Mouse (Mus musculus): Measurements from ENCODE around the gene Srrt. TPM values are rescaled to one million over a fixed set of nuclear protein-coding genes. Genes with fewer than 3 reads are reported as not detected.

Gene Srrt
- polyA plus RNA-seq (2012; rRNA removed): 151 and 153 TPM in 2 replicates

DNA sequence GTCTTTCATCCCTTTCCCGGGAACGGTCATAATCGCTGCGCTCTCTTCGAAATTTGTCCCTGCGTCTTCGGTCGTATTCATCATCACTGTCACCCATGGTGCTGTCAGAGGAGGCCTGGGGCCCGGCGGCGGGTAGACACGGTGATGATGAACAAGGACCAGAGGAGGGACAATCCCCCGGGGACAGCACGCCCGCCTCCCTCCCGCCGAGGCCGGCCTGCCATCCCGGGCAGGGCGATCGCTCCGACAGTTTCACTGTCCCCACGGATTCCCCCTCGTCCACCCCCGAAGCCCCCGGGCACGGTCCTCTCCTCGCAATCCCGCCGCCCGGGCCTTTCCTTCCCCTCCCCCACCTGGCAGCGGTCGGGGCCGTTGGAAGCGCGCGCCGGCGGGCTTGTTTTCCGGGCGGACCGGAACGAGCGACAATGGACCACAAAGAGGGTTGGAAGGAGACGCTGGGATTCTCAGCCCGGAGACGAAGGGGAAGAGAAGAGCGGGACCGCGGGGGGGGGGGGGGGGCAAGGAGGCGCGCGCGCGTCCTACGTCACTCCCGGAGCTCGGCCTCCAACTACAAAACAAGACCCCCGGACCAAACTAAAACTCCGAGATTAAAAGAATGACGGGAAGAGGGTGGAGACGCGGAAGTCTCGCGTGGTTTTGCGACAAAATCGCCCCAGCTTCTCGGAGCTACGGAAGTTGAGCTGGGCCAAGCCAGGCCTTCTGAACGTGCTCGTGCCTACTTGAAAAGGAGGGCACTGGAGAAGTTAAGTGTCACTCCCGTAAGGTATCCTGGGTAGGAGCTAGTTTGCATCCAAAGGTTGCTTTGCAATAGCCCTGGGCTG, at the start of gene Srrt:
Gene Srrt, minus strand, starts transcription at position 604 of the 842 bp plus-strand sequence.
- peak; percentile 54 for DNase-seq (ENCODE audit: low read depth)

- no peak for DNase-seq (ENCODE audit: low read depth)
Observed at GRCm38 (mm10) chr5:137354091-137354490, 46.6 kb upstream of the Srrt start.

DNA sequence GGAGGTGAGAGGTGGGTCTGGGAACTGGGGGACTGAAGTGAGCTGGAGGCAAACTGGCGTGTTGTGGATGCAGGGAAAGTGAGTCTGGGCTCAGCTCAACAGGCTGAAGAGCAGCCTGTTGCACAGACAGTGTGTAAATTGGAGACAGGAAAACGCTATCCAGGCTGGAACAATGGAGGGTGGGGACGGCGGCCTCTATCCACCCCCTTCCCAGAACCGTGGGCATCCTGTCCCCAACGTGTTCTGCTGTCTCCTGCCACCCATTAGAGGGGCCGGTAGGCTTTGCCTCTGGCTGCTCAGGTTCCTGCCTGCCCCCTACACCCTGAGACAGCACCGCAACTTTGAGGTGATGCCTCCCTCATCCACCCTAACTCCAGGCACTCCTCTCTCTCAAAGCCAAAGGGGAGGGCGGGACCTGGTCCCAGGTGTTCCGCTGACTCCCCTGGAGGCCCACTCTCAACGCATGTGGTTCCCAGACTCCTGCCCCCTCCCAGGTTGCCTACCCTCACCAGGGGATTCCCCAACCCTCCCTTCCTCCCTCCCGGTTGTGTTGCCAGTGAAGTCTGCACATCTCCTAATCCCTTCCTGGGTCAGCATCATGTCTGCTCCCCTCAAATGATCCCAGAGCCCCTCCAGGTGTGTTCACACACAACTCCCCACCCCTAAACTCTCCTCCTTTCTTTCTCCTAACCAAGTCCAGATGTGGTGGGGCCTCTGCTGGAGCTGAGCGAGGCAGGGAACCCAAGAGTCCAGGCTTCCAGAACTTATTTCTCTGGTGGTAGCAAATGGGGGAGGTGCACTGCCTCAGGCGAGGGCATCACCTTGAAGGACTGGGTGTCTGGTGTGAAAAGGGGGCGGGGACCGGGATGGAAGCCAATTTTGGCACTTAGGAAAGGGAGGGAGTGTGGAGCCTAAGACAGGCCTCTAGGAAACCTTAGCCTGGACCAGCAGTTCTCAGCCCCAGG, 44.8 kb upstream of the Srrt start:
- no peak for DNase-seq (ENCODE audit: low read depth)

DNA sequence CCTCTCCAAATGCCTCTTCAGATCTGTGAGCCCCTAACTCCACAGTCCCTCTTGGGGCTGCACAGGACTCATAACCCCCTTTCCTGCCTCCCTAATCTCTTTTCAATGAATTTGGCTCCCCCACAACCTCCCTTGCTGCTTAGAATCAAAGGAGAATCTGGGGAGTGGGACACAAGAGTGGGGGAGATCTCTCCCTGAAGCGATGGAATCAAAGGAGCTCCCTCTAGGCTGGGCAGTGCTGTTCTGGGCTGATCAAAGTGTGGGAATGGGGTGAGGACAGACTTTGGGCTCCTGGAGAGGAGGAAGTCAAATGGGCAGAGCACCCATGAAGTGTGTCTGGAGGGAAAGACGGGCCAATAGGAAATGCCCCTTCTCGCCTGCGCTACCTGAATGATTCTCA, 43.9 kb upstream of the Srrt start:
- DNase-seq (ENCODE audit: low read depth): no peak

- no peak for DNase-seq (ENCODE audit: low read depth)
Observed at GRCm38 (mm10) chr5:137351058-137351380, 43.5 kb upstream of the Srrt start.

DNA sequence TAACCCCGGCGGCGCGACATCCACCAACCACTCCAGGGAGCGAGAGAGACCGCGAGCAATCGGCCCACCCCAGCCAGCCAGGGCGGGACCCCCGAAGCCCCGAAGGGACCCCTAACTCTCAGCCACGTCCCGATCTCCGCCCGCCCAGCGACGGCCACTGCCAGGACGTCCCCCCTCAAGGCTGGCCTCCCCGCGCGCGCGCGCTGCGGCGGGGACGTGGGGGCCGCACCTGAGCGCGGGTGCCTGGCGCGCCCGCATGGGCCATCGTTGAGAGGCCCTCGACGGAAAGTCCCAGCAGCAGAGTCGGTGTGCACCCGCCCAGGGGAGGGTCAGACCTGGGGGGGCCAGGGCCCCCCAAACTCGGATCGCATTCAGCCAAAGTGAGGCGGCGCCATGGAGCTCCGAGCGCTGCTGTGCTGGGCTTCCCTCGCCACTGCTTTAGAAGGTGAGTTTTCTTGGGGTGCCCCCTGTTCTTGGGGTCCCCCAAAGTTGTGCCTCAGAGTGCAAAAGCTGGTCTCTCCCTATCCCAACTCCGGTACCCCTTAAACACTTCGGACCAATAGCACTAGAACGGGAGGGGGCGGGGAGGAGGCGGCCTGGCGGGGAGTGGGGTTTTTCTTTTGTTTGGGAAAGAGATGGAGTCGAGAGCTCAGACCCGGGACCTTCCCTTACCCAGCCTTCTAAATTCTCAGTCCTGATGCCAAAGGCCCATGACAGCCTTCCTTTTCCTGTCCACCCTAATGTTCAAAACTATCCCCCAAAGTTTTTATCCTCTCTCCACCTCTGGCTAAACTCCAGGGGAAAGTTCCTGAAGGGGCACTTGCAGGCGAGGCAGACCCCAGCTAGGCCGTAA, 43.0 kb upstream of the Srrt start:
- DNase-seq (ENCODE audit: low read depth): no peak

DNA sequence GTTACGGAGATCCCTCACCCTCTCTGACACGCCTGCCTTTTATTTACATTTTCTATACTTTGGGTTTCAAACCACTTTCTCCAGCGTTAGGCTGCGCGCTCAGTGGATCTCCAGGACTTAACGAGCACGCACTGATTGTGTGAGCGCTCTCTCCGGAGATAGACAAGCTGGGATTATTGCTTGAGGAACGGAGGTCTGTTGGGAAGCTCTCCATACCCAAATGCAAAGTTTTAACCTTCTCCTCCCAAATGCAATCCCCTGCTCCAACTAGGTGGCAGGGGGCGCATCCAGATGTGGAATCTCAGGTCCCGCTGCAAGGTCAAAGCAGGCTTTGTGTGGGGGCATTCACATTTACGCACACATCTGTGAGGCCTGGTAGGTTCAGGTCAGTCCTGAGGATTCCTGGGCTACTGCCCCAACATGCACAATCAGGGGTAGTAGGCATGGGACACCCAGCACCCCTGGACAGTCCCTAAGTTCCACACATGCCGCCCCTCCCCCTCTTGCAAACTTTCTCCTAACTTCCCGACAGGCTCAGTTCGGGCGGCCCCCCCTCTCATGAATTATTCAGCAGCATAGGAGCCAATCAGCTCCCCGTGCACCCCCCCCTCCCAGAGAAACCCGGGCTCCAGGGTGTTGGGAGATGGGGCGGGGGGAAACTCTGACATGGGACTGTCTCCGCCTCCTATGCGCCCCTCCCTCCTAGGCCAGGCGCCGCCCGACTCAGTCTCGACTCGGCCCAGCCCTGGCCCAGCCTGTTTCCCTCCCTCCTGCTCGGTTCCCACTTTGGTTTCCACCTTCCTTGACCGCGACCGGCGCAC, 42.1 kb upstream of the Srrt start, which contains the start of gene Ephb4:
Gene Ephb4, plus strand, starts transcription at position 726 of the 821 bp plus-strand sequence.
- peak; percentile 37 for DNase-seq (ENCODE audit: low read depth)

DNA sequence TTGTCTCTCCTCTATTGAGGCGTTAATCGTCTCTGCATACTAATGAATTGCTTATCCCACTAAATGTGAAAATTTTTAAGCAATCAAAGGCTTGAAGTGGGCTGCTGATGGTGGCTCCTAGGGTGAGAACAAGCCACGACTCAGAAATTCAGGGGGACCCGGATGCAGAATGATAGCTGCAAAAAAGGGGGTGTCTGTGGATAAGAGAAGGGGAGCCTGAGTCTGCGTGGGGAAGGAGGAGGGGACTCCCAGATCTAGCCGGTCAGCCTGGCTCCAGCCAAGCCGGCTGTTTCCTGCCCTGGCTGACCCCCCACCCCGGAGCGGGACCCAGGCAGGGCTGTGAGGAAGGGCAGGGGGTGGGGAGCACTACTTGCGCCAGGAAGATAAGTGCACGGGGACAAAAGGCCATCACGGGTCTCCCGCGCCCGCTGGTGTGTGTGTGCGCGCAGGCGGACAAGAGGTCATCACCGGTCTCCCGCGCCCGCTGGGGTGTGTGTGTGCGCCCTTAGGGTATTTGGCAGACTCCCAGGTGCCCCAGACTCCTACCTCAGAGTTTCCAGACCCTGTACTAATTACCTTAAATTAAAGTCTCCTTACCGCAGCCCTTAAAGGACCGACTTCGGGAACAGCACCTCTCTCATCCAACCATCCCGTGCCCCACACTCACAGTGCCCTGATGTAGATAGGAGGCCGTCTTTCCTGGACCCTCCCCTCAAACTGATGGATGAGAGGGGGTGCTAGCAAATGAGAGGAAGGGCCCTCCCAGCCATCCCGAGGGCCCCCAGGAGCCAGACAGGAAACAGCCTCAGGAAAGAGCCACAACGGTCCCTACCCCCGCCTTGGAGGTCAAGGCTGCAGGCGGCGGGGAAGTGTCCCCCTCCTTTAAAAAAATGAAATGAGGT, 41.3 kb upstream of the Srrt start:
- DNase-seq (ENCODE audit: low read depth): no peak

GRCm38 (mm10) chr5:137347856-137348255, 40.4 kb upstream of the Srrt start:
- no peak for DNase-seq (ENCODE audit: low read depth)

- no peak for DNase-seq (ENCODE audit: low read depth)
Observed at GRCm38 (mm10) chr5:137346983-137347382, 39.5 kb upstream of the Srrt start.

DNA sequence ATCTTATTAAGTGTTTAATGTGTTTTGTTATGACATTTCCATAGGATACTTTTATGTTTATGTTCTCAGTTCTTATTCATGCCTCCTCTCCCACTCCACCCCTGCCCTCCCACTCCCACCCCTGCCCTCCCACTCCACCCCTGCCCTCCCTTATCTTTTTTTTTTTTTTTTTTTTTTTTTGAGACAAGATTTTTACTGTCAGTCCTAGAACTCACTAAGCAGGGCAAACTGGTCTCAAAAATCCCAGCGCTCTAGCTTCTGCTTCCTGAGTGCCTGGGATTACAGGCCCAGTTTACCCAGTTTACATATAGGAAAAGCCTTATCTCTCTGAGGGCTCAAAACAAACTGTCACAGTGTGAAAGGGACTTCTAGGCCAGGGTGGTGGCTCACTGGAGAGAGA, 38.9 kb upstream of the Srrt start:
- DNase-seq (ENCODE audit: low read depth): no peak

DNA sequence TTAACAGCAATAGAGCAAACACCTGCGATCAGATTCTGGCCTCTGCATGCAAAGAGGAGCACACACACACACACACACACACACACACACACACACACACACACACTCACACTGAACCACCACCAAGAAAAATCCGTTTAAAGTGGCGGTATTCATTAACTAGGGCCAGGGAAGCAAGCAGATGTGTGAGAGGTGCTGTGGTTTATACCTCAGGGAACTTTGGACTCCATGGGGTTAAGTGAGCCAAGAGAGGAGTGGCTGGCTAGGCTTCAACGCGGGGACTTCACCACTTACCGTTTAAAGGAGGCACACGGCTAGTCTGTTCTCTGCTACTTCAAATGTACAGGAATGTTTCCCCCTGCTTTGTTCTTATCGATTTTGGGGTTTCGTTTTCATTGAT, 38.3 kb upstream of the Srrt start:
- no peak for DNase-seq (ENCODE audit: low read depth)

DNA sequence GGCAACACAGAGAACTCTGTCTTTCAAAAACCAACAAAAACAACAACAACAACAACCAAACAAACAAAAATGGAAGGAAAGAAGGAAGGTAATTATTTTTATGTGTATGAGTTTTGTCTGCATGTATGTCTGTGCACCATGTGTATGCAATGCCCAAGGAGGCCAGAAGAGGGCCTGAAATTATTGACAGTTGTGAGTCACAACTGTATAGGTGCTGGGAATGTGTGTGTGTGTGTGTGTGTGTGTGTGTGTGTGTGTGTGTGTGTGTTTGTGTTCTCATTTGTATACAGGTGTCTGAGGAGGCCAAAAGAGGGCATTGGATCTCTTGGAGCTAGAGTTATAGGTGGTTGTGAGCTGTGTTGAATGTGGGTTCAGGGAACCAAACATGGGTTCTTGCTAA, 36.4 kb upstream of the Srrt start:
- DNase-seq (ENCODE audit: low read depth): no peak

- no peak for DNase-seq (ENCODE audit: low read depth)
Observed at GRCm38 (mm10) chr5:137343412-137343811, 35.9 kb upstream of the Srrt start.

DNA sequence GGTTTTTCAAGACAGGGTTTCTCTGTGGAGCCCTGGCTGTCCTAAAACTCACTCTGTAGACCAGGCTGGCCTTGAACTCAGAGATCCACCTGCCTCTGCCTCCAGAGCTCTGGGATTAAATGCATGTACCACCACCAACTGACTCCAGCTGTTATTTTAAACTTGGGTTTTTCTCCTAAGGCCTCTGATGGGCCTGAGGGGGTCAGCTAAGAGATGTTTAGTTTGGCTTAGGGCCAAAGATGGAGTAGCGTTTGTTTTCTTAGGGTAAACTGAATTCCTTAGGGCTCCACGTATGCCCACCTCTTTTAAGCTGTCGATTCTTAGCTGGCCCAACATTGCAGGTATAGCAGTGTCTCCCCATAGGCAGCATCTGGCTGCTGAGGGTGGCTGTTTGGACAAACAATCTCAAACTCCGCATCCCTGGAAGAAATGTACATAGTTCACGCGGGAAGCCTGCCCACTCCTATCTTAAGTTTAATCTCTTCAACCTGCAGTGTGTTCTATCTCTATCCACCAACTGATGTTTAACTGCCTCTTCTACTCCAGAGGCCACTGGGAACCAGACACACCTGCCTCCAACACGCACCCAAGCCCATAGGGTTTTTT, 35.0 kb upstream of the Srrt start:
- DNase-seq (ENCODE audit: low read depth): no peak

DNA sequence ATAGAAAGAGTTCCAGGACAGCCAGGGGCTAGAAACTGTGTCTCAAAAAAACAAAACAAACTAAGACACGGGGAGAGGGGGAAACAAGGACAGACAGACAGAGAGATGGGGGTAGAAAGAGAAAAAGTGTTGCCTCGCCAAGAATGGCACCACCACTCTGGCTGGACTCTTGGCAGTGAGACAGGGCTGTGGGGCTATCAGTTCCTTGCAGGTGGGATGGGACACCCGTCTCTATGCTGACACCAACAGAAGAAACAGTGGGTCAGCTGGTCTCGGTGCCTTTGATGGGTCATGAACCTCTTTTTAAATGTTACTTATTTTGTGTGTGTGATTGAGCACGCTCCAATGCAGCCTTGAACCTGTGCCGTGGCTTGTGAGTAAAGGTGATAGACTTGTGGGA, 32.7 kb upstream of the Srrt start:
- no peak for DNase-seq (ENCODE audit: low read depth)

GRCm38 (mm10) chr5:137339290-137339979, 32.0 kb upstream of the Srrt start:
- DNase-seq (ENCODE audit: low read depth): no peak

- no peak for DNase-seq (ENCODE audit: low read depth)
Observed at GRCm38 (mm10) chr5:137338663-137339289, 31.3 kb upstream of the Srrt start.
